Mouse (Mus musculus) stomach, postnatal 0 days (tissue): Measurements from ENCODE around the gene Klhl7.

ENCODE experiments used
- CTCF ChIP-seq: IDR thresholded peaks from 2 replicates; pipeline ENCODE4 v1.5.1; 2016; ENCODE audit warnings: antibody characterized with exemption, low read depth, mild to moderate bottlenecking, moderate library complexity
- EP300 ChIP-seq: optimal IDR thresholded peaks from 2 replicates; pipeline ENCODE3; 2016; ENCODE audit warnings: antibody characterized with exemption

GRCm38 (mm10) chr5:24207965-24208364, 107.6 kb downstream of the Klhl7 start:
- TF ChIP-seq EP300 (no peak), CTCF (no peak)
